Mouse (Mus musculus) heart, embryonic 14.5 days (tissue): ENCODE results near the gene Bcl2l11. TPM values are rescaled to one million over a fixed set of nuclear protein-coding genes. Genes with fewer than 3 reads are reported as not detected.

Experiments used
- ATAC-seq: fragments of 200-750 bp; cut with Nextera tagmentation; 2 replicates; pipeline ENCODE4 v1.8.0; 2017; ENCODE audit warnings: low read depth, moderate TSS enrichment; ENCODE audit not compliant: insufficient number of reproducible peaks, insufficient read depth, low FRiP score
- H3K27ac ChIP-seq, 2 experiments: fragments of 200-500 bp in 1 of 2; fragments of 300-500 bp in 1 of 2; sonication (generic) in 1 of 2; replicated peaks in 1 of 2; 2 replicates each; pipeline ENCODE4 v1.5.1; 2012 to 2014; ENCODE audit warnings: low read depth in 2 of 2, low read length in 2 of 2, control low read depth in 1 of 2, mild to moderate bottlenecking in 1 of 2, mixed read lengths in 1 of 2; ENCODE audit not compliant: control insufficient read depth in 1 of 2, insufficient read depth in 1 of 2
- H3K27me3 ChIP-seq: fragments of 300-500 bp; sonication (generic); 2 replicates; pipeline ENCODE4 v1.6.1; 2014; ENCODE audit warnings: mild to moderate bottlenecking, low read length, control low read depth; ENCODE audit not compliant: control insufficient read depth, insufficient read depth
- H3K36me3 ChIP-seq: fragments of 300-500 bp; sonication (generic); 2 replicates; pipeline ENCODE4 v1.6.1; 2014; ENCODE audit warnings: mild to moderate bottlenecking, control low read depth, low read length, mixed read lengths; ENCODE audit not compliant: control insufficient read depth, insufficient read depth
- H3K4me1 ChIP-seq, 2 experiments: fragments of 200-500 bp in 1 of 2; fragments of 300-500 bp in 1 of 2; sonication (generic) in 1 of 2; 2 replicates each; pipeline ENCODE4 v1.6.1; 2012 to 2014; ENCODE audit warnings: low read length in 2 of 2, control low read depth in 1 of 2, mixed read lengths in 1 of 2; ENCODE audit not compliant: control insufficient read depth in 2 of 2, insufficient read depth in 2 of 2
- H3K4me2 ChIP-seq: fragments of 300-500 bp; sonication (generic); 2 replicates; pipeline ENCODE4 v1.6.1; 2014; ENCODE audit warnings: mild to moderate bottlenecking, low read length
- H3K4me3 ChIP-seq, 2 experiments: fragments of 200-500 bp in 1 of 2; fragments of 300-500 bp in 1 of 2; sonication (generic) in 1 of 2; 2 replicates each; pipeline ENCODE4 v1.5.1; 2012 to 2014; ENCODE audit warnings: low read length in 2 of 2, mild to moderate bottlenecking in 2 of 2, control low read depth in 1 of 2, low read depth in 1 of 2, moderate library complexity in 1 of 2; ENCODE audit not compliant: control insufficient read depth in 1 of 2, insufficient read depth in 1 of 2
- H3K9ac ChIP-seq: fragments of 300-500 bp; sonication (generic); 2 replicates; pipeline ENCODE4 v1.6.1; 2014; ENCODE audit warnings: mild to moderate bottlenecking, low read length
- H3K9me3 ChIP-seq: fragments of 300-500 bp; sonication (generic); 2 replicates; pipeline ENCODE4 v1.6.1; 2016; ENCODE audit warnings: low read length, control low read depth; ENCODE audit not compliant: control insufficient read depth
- WGBS: fragments of 180-500 bp; shearing (Covaris S2); extraction: QIAGEN DNeasy Blood & Tissue Kit; methylation state at CpG from one replicate; pipeline ENCODE4 v1.1.7; 2014; 5-methylcytosine and 5-hydroxymethylcytosine counted together
- polyA plus RNA-seq: library from polyadenylated mRNA; unstranded; fragments of >200 nt; fragmentation: Nextera tagmentation; extraction: Ambion mirVana; gene quantifications from 2 replicates; pipeline ENCODE4 v1.2.1, GENCODE M21; 2014

The Bcl2l11 gene
- polyA plus RNA-seq, 1 experiment from 2014 or later = 21.0 TPM

DNA sequence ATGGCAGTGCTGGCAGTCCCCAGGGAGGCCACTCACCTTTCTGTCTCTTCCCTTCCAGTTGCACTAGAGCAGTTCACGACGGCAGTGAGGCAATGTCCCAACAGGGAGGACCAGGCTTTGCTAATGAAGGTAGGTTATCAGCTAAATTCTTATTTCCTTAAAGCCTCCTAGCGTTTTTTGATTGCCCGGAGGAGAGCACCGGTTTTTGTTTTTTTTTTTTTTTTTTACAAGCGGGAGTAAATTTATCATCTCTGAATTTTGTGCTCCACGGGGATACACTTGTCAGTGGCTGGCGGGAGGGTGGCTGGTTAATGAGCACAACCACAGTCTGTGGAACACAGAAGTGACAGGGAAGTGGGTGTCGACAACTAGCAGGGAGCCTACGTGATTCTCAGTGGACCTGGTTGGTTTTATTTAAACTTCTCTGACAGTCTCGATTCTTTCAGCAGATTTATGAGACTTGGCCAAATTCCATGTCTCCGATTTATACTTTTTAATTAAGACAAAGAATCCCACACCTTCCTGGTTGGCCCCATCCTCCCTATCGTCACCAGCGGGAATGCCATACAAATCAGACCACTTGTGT, 39.4 kb upstream of the Bcl2l11 start:
- Histone ChIP-seq H3K27me3 (no peaks in the 10 kb centered on the region), H3K9ac (no peak overlapping the region), H3K9me3 (peaks cover 4% of the 10 kb centered on the region; the same call in 1 of the 2 replicates), H3K27ac (peak overlapping the region; percentile 25 to 69; a peak in 3 of 4 replicates), H3K4me2 (peak overlapping the region; percentile 43), H3K4me3 (no peak overlapping the region), H3K4me1 (peaks cover 18 to 19% of the 10 kb centered on the region in 2 experiments), H3K36me3 (no peaks in the 10 kb centered on the region)
- WGBS = 26% methylated on average over 14 of the region's 14 CpGs
- no peak for ATAC-seq

- peak overlapping the region; percentile 43 for H3K4me2 ChIP-seq
- no peaks in the 10 kb centered on the region for H3K36me3 ChIP-seq
- H3K27ac ChIP-seq = peak overlapping the region; percentile 25 to 69; a peak in 3 of 4 replicates
- ATAC-seq = no peak
- H3K27me3 ChIP-seq = no peaks in the 10 kb centered on the region
- peaks cover 18 to 19% of the 10 kb centered on the region in 2 experiments for H3K4me1 ChIP-seq
- WGBS = 6% methylated on average over 7 of the region's 7 CpGs
- no peak overlapping the region for H3K9ac ChIP-seq
- no peak overlapping the region for H3K4me3 ChIP-seq
- peaks cover 4% of the 10 kb centered on the region; the same call in 1 of the 2 replicates for H3K9me3 ChIP-seq
These were observed 38.8 kb upstream of the Bcl2l11 start for GRCm38 (mm10) chr2:128086996-128087526.

DNA sequence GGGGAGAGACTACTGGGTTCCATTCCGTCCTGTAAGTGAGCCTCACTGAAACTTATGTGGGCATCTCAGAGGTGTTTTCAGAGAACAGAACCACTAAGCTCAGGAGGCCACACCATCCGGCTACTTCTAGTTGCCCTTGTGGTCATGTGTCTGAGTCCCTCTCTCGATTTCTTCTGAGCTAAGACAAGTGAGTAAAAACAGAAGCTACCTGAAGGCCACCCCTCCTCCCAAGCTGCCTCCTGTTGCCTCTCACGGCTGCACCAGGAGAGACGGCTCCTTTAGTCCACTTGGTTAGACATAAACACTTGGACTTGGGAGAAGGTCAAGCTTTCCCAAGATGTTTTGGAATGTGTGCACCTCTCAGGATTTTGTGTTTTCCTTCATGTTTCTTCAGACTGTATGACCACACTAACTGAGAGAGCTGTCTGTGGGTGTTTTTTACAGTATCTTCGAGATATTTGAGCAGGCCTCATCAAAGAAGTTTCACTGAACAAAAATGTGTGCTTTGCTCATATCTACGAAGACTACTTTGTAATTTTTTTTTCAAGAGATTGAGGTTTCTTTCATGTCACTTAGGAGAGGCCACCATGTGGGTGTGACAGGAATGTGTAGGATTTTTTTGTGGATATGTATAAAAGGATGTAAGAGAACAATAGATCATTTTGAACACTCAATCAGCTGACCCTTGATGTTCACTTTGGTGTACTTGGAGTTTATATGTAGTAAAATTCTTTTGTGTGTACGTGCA, 37.9 kb upstream of the Bcl2l11 start:
- 78% methylated on average over 8 of the region's 8 CpGs for WGBS
- H3K4me2 ChIP-seq = no peak overlapping the region

DNA sequence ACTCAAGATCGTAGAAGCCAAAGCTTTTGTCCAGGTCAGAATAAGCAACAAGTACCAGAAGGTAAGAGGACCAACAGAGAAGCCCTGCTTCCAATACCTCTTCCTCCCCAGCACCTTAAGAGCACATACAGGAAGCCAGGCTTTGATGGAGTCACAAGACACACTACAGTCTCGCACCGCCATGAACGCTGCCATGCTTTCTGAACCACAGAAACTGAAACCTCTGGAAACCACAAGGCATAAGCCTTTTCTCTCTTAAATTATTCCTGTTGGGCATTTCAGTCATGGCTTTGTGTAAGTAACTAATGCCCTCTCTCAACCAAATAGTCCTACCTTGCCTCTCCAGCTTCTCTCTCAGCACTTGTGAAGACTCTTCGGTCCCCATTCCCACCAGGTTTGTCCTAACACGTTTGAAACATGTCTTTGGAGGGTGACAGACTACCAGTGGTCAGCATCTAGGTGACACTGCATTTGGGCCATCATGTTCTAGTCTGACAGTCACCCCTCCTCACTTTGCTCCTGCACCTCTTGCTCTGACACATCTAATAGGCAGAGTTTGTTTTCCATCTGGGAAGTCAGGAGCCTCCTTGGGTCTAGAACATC, 35.5 kb upstream of the Bcl2l11 start:
- Histone ChIP-seq H3K4me3 (no peak overlapping the region), H3K4me2 (no peak overlapping the region), H3K4me1 (peaks cover 13 to 14% of the 10 kb centered on the region in 2 experiments), H3K27me3 (no peaks in the 10 kb centered on the region), H3K36me3 (no peaks in the 10 kb centered on the region), H3K27ac (no peak overlapping the region), H3K9ac (no peak overlapping the region), H3K9me3 (peaks cover 4% of the 10 kb centered on the region; the same call in 1 of the 2 replicates)
- 82% methylated on average over 6 of the region's 6 CpGs for WGBS
- ATAC-seq = no peak

More for the DNA sequence above, 37.9 kb upstream of the Bcl2l11 start:
- H3K36me3 ChIP-seq = no peaks in the 10 kb centered on the region
- peaks cover 18 to 19% of the 10 kb centered on the region in 2 experiments for H3K4me1 ChIP-seq
- H3K9me3 ChIP-seq = peaks cover 4% of the 10 kb centered on the region; the same call in 1 of the 2 replicates
- H3K27me3 ChIP-seq = no peaks in the 10 kb centered on the region
- H3K9ac ChIP-seq = no peak overlapping the region
- ATAC-seq = no peak
- no peak overlapping the region for H3K27ac ChIP-seq
- H3K4me3 ChIP-seq = no peak overlapping the region

DNA sequence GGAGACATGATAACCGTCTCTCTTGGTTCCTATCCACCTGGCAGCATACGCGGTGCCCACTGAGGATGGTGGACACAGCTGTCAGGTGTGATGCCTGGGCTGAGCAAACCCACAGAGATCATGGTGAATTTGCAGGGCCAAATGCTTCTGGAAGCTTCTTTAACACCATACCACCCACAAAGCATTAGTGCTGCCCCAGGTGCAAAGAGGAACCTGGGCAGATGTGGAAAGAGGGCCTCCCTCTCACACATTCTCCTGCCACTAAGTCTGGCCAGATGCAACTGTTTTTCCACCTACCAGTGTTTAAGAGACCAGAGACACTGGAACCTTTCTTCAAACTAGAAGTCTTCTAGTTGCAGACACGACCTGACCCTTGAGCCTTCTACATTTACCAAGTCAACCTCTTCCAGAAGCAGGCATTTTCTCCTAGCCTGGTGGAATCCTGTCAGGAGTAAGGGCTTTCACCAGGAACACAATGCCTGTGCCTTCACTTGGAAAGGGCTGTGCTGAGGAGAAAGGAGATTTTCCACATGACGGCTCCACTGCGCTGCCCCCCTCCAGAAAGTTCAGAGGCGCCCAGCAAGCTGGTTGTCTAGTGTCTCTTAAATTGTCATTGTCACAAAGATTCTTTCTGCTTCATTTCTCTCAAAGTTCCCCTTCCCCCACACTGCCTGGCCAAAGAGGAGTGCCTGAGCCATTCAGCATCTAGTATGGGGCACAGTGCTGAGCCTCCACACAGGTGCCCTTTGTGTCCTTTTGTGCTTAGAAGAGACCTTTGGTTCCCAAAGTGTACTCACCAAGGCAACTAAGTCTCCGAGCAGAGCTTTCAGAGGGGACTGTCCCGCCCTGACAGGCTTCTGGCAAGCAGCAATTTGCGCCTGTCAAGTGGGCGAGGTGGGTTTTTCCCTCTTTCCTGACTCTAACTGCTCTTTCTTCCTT, 34.1 kb upstream of the Bcl2l11 start:
- 84% methylated on average over 11 of the region's 11 CpGs for WGBS

DNA sequence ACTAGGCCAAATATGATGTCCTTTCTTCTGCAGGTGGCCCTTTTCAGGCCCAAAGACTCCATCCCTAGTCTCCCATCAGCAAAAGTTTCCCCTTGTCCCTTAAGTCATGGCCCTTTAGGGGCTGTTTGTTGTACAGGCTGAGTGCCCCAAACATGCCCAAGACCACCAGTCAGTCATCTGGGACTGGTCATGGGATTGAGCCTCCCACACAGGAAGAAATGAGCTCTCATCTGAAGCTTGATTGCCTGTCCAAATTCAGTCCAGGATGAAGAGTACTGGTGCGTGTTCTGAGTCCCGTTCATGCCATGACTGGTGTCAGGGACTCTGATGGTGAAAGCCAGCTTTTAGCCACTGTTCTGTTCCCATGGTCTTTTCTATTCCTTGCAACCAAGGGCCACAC, 33.4 kb upstream of the Bcl2l11 start:
- Histone ChIP-seq H3K9ac (no peak overlapping the region), H3K9me3 (peaks cover 4% of the 10 kb centered on the region; the same call in 1 of the 2 replicates), H3K4me2 (no peak overlapping the region), H3K27ac (no peak overlapping the region), H3K27me3 (no peaks in the 10 kb centered on the region), H3K4me1 (peaks cover 0 to 4% of the 10 kb centered on the region in 2 experiments; a peak in 2 of 4 replicates), H3K36me3 (no peaks in the 10 kb centered on the region), H3K4me3 (no peak overlapping the region)
- 86% methylated on average over 2 of the region's 2 CpGs for whole genome bisulfite sequencing
- ATAC-seq = no peak

More for the DNA sequence above, 34.1 kb upstream of the Bcl2l11 start:
- no peaks in the 10 kb centered on the region for H3K36me3 ChIP-seq
- H3K4me2 ChIP-seq = no peak overlapping the region
- H3K4me3 ChIP-seq = no peak overlapping the region
- no peak for ATAC-seq
- peaks cover 4% of the 10 kb centered on the region; the same call in 1 of the 2 replicates for H3K9me3 ChIP-seq
- H3K27me3 ChIP-seq = no peaks in the 10 kb centered on the region
- H3K9ac ChIP-seq = no peak overlapping the region
- no peak overlapping the region for H3K27ac ChIP-seq
- H3K4me1 ChIP-seq = peaks cover 4 to 8% of the 10 kb centered on the region in 2 experiments
